Mouse (Mus musculus): ENCODE results near the gene Cntnap2. TPM values are rescaled to one million over a fixed set of nuclear protein-coding genes. Genes with fewer than 3 reads are reported as not detected.

The Cntnap2 gene
- polyA plus RNA-seq, 1 experiment from 2014 or later = 22.2 TPM

GRCm38 (mm10) chr6:45236531-45236930 is 177.4 kb downstream of the Cntnap2 start:
- 85% methylated on average over 4 of the region's 4 CpGs for WGBS
- Histone ChIP-seq H3K27me3 (ENCODE audit: insufficient read depth, poor library complexity, severe bottlenecking) (no peaks in the 10 kb centered on the region), H3K4me3 (no peak overlapping the region), H3K4me1 (replicated peaks) (0 out of 2 replicates have a peak, but pooled peaks cover 2% of the 10 kb centered on the region), H3K27ac (no peak overlapping the region), H3K9me3 (no peaks in the 10 kb centered on the region), H3K36me3 (no peaks in the 10 kb centered on the region)
- DNase-seq (ENCODE audit: low spot score) = no peak

GRCm38 (mm10) chr6:45238117-45238516 is 179.0 kb downstream of the Cntnap2 start:
- Histone ChIP-seq H3K36me3 (no peaks in the 10 kb centered on the region), H3K4me1 (replicated peaks) (0 out of 2 replicates have a peak, but pooled peaks cover 2% of the 10 kb centered on the region), H3K9me3 (no peaks in the 10 kb centered on the region), H3K27ac (no peak overlapping the region), H3K27me3 (ENCODE audit: insufficient read depth, poor library complexity, severe bottlenecking) (no peaks in the 10 kb centered on the region), H3K4me3 (no peak overlapping the region)
- no peak for DNase-seq (ENCODE audit: low spot score)

- no peak overlapping the region for H3K27ac ChIP-seq
- no peak for DNase-seq (ENCODE audit: low spot score)
- H3K36me3 ChIP-seq = no peaks in the 10 kb centered on the region
- 83% methylated on average over 1 of the region's 1 CpGs for WGBS
- H3K4me3 ChIP-seq = no peak overlapping the region
- H3K27me3 ChIP-seq (ENCODE audit: insufficient read depth, poor library complexity, severe bottlenecking) = no peaks in the 10 kb centered on the region
- H3K9me3 ChIP-seq = no peaks in the 10 kb centered on the region
- H3K4me1 ChIP-seq (replicated peaks) = 0 out of 2 replicates have a peak, but pooled peaks cover 2% of the 10 kb centered on the region
Observed at GRCm38 (mm10) chr6:45241218-45241617, 182.1 kb downstream of the Cntnap2 start.

- WGBS = 79% methylated on average over 1 of the region's 1 CpGs
Observed at GRCm38 (mm10) chr6:45244680-45245079, 185.5 kb downstream of the Cntnap2 start.

GRCm38 (mm10) chr6:45258047-45258446 is 198.9 kb downstream of the Cntnap2 start:
- H3K36me3 ChIP-seq = no peaks in the 10 kb centered on the region
- no peak overlapping the region for H3K4me3 ChIP-seq
- no peaks in the 10 kb centered on the region for H3K27me3 ChIP-seq (ENCODE audit: insufficient read depth, poor library complexity, severe bottlenecking)
- no peaks in the 10 kb centered on the region for H3K4me1 ChIP-seq (replicated peaks)
- 85% methylated on average over 1 of the region's 1 CpGs for WGBS
- no peaks in the 10 kb centered on the region for H3K9me3 ChIP-seq
- no peak for DNase-seq (ENCODE audit: low spot score)
- H3K27ac ChIP-seq = no peak overlapping the region

More at GRCm38 (mm10) chr6:45244680-45245079, 185.5 kb downstream of the Cntnap2 start:
- DNase-seq (ENCODE audit: low spot score) = no peak
- Histone ChIP-seq H3K4me3 (no peak overlapping the region), H3K9me3 (no peaks in the 10 kb centered on the region), H3K27me3 (ENCODE audit: insufficient read depth, poor library complexity, severe bottlenecking) (no peaks in the 10 kb centered on the region), H3K4me1 (replicated peaks) (no peaks in the 10 kb centered on the region), H3K27ac (no peak overlapping the region), H3K36me3 (no peaks in the 10 kb centered on the region)

- H3K4me3 ChIP-seq = no peak overlapping the region
- no peaks in the 10 kb centered on the region for H3K9me3 ChIP-seq
- DNase-seq (ENCODE audit: low spot score) = no peak
- H3K4me1 ChIP-seq (replicated peaks) = no peaks in the 10 kb centered on the region
- no peaks in the 10 kb centered on the region for H3K36me3 ChIP-seq
- H3K27me3 ChIP-seq (ENCODE audit: insufficient read depth, poor library complexity, severe bottlenecking) = no peaks in the 10 kb centered on the region
- no peak overlapping the region for H3K27ac ChIP-seq
- WGBS = 92% methylated on average over 2 of the region's 2 CpGs
Observed at GRCm38 (mm10) chr6:45271537-45271936, 212.4 kb downstream of the Cntnap2 start.

GRCm38 (mm10) chr6:45273259-45273775 is 214.2 kb downstream of the Cntnap2 start:
- H3K9me3 ChIP-seq = no peaks in the 10 kb centered on the region
- no peaks in the 10 kb centered on the region for H3K36me3 ChIP-seq
- no peaks in the 10 kb centered on the region for H3K4me1 ChIP-seq (replicated peaks)
- H3K27ac ChIP-seq = no peak overlapping the region
- no peak overlapping the region for H3K4me3 ChIP-seq
- no peak for DNase-seq (ENCODE audit: low spot score)
- WGBS = 52% methylated on average over 1 of the region's 1 CpGs
- no peaks in the 10 kb centered on the region for H3K27me3 ChIP-seq (ENCODE audit: insufficient read depth, poor library complexity, severe bottlenecking)

GRCm38 (mm10) chr6:45290154-45290553 is 231.0 kb downstream of the Cntnap2 start:
- no peak for DNase-seq (ENCODE audit: low spot score)
- H3K27ac ChIP-seq = no peak overlapping the region
- no peaks in the 10 kb centered on the region for H3K36me3 ChIP-seq
- no peak overlapping the region for H3K4me3 ChIP-seq
- 92% methylated on average over 1 of the region's 1 CpGs for WGBS
- no peaks in the 10 kb centered on the region for H3K9me3 ChIP-seq
- no peaks in the 10 kb centered on the region for H3K4me1 ChIP-seq (replicated peaks)
- no peaks in the 10 kb centered on the region for H3K27me3 ChIP-seq (ENCODE audit: insufficient read depth, poor library complexity, severe bottlenecking)

- H3K4me3 ChIP-seq = no peak overlapping the region
- H3K27ac ChIP-seq = no peak overlapping the region
- H3K4me1 ChIP-seq (replicated peaks) = no peaks in the 10 kb centered on the region
- no peaks in the 10 kb centered on the region for H3K36me3 ChIP-seq
- no peaks in the 10 kb centered on the region for H3K9me3 ChIP-seq
- 86% methylated on average over 3 of the region's 3 CpGs for WGBS
- DNase-seq (ENCODE audit: low spot score) = no peak
- H3K27me3 ChIP-seq (ENCODE audit: insufficient read depth, poor library complexity, severe bottlenecking) = no peaks in the 10 kb centered on the region
Observed at GRCm38 (mm10) chr6:45317455-45317854, 258.3 kb downstream of the Cntnap2 start.

- DNase-seq (ENCODE audit: low spot score) = peak; percentile 46
- no peaks in the 10 kb centered on the region for H3K9me3 ChIP-seq
- H3K4me3 ChIP-seq = no peak overlapping the region
- H3K27ac ChIP-seq = no peak overlapping the region
- 6% methylated on average over 2 of the region's 2 CpGs for WGBS
- H3K27me3 ChIP-seq (ENCODE audit: insufficient read depth, poor library complexity, severe bottlenecking) = no peaks in the 10 kb centered on the region
- H3K36me3 ChIP-seq = no peaks in the 10 kb centered on the region
- H3K4me1 ChIP-seq (replicated peaks) = no peaks in the 10 kb centered on the region
Observed at GRCm38 (mm10) chr6:45323505-45323904, 264.3 kb downstream of the Cntnap2 start.

- 88% methylated on average over 3 of the region's 3 CpGs for WGBS
Observed at GRCm38 (mm10) chr6:45327952-45328485, 268.9 kb downstream of the Cntnap2 start.

GRCm38 (mm10) chr6:45345396-45345795 is 286.2 kb downstream of the Cntnap2 start:
- WGBS = 73% methylated on average over 2 of the region's 2 CpGs
- Histone ChIP-seq H3K36me3 (no peaks in the 10 kb centered on the region), H3K9me3 (no peaks in the 10 kb centered on the region), H3K4me3 (no peak overlapping the region), H3K27ac (no peak overlapping the region), H3K4me1 (replicated peaks) (no peaks in the 10 kb centered on the region), H3K27me3 (ENCODE audit: insufficient read depth, poor library complexity, severe bottlenecking) (no peaks in the 10 kb centered on the region)
- no peak for DNase-seq (ENCODE audit: low spot score)

More at GRCm38 (mm10) chr6:45327952-45328485, 268.9 kb downstream of the Cntnap2 start:
- Histone ChIP-seq H3K27me3 (ENCODE audit: insufficient read depth, poor library complexity, severe bottlenecking) (no peaks in the 10 kb centered on the region), H3K4me1 (replicated peaks) (no peaks in the 10 kb centered on the region), H3K27ac (no peak overlapping the region), H3K4me3 (no peak overlapping the region), H3K9me3 (no peaks in the 10 kb centered on the region), H3K36me3 (no peaks in the 10 kb centered on the region)
- DNase-seq (ENCODE audit: low spot score) = no peak

GRCm38 (mm10) chr6:45345953-45346352 is 286.8 kb downstream of the Cntnap2 start:
- Histone ChIP-seq H3K27ac (no peak overlapping the region), H3K36me3 (no peaks in the 10 kb centered on the region), H3K27me3 (ENCODE audit: insufficient read depth, poor library complexity, severe bottlenecking) (no peaks in the 10 kb centered on the region), H3K4me3 (no peak overlapping the region), H3K4me1 (replicated peaks) (no peaks in the 10 kb centered on the region), H3K9me3 (no peaks in the 10 kb centered on the region)
- DNase-seq (ENCODE audit: low spot score) = no peak

GRCm38 (mm10) chr6:45366442-45366841 is 307.3 kb downstream of the Cntnap2 start:
- 51% methylated on average over 1 of the region's 1 CpGs for WGBS
- H3K36me3 ChIP-seq = no peaks in the 10 kb centered on the region
- no peak overlapping the region for H3K4me3 ChIP-seq
- no peaks in the 10 kb centered on the region for H3K4me1 ChIP-seq (replicated peaks)
- no peaks in the 10 kb centered on the region for H3K27me3 ChIP-seq (ENCODE audit: insufficient read depth, poor library complexity, severe bottlenecking)
- H3K27ac ChIP-seq = no peak overlapping the region
- no peaks in the 10 kb centered on the region for H3K9me3 ChIP-seq
- no peak for DNase-seq (ENCODE audit: low spot score)
